Mouse (Mus musculus): ENCODE measurements at regions not wholly inside any gene's neighbourhood (a gene's known extent, or its start where the extent isn't known, plus 50 kb on each side); places are given as distances from the start of the nearest gene placed in this dataset.

DNA sequence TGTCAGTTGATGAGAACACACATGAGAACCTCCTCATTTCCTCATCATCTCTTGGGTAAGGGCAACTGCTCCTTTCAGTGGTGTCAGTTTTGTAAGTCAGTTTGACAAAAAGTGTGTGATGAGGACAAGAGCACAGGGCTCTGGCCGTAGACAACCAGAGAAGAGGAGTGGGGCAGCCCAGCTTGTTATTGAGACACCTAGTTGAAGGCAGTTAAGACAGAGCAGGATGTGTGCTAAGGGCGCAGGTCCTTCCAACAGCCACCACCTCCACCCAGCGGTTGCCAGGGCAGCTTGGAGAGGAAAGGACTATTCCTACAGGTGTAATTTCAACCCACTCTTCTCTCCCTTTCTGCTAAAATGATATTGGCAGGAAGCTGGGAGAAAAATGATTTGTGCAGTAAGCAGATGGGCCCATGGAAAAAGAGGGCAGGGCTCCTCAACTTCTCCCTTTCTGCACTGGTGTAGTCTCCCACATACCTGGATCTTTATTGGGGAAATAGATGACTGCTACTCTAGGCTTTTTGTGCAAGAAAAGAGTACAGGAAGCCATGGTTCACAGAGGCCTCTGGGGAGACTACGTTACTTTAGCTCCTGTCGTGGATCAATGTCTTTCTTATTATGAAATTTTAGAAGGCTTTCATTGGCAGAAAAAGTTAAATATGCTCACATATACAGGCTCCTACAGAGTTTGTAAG is 231.3 kb upstream of the Cited2 start:
- no peak overlapping the region for H3K27ac ChIP-seq (replicated peaks; ENCODE audit: low read depth, low read length)
- H3K9me3 ChIP-seq (ENCODE audit: control insufficient read depth, low read length) = no peaks in the 10 kb centered on the region
- H3K4me2 ChIP-seq (replicated peaks; ENCODE audit: low read depth, low read length, severe bottlenecking) = no peak overlapping the region
- DNase-seq (ENCODE audit: low spot score) (no peak), ATAC-seq (ENCODE audit: low FRiP score, low read depth) (no peak)
- 80% methylated on average over 5 of the region's 5 CpGs for WGBS
- no peaks in the 10 kb centered on the region for H3K36me3 ChIP-seq (ENCODE audit: control insufficient read depth, insufficient read depth, low read length)
- H3K4me3 ChIP-seq (replicated peaks; ENCODE audit: low read length) = no peak overlapping the region
- TF ChIP-seq POLR2A (IDR thresholded peaks at IDR 0.05; ENCODE audit: borderline replicate concordance, extremely low read depth, insufficient read depth, insufficient read length) = no peak
- no peak overlapping the region for H3K9ac ChIP-seq (ENCODE audit: low read depth, low read length, severe bottlenecking)
- H3K4me1 ChIP-seq (ENCODE audit: control insufficient read depth, insufficient read depth, low read length) = peaks cover 2% of the 10 kb centered on the region; the same call in 1 of the 2 replicates
- H3K27me3 ChIP-seq (ENCODE audit: control insufficient read depth, insufficient read depth, low read length) = no peaks in the 10 kb centered on the region

DNA sequence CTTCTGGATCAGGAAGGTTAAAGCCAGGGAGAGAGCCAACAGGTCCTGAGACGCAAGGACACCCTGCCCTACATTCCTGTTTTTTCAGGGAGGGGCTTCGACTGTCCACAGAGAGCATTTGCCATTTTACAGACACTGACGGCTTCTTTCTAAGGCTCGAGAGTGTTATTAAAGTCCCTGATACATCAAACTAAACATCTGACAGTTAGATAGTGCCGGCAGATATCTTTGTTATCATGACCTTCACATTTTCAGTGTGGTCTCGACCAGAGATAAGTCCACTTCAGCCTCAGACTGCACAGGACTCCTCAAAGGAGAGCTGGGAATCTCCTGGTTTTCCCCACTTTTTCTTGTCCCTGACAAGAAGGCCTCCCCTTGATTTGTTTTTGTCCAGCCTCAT is 229.9 kb upstream of the Cited2 start:
- no peak for ATAC-seq (ENCODE audit: low FRiP score, low read depth)
- no peak for TF ChIP-seq POLR2A (IDR thresholded peaks at IDR 0.05; ENCODE audit: borderline replicate concordance, extremely low read depth, insufficient read depth, insufficient read length)

DNA sequence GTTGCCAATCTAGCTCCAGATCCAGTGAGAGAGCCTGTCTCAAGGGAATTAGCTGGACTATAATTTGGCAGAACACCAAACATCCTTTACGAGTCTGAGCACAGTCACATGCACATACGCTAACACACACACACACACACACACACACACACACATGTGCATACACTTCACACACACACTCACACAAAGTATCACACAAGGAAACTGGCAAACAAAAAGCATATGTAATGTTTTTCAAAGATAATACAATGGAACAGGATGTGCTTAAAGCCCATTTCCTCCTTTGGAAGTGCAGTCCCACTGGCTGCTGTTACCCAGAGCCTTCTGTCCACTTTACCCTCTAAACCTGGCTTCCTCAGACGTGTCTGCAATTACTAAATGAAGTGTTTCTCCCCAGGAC is 226.2 kb upstream of the Cited2 start:
- no peak for TF ChIP-seq POLR2A (IDR thresholded peaks at IDR 0.05; ENCODE audit: borderline replicate concordance, extremely low read depth, insufficient read depth, insufficient read length)
- Histone ChIP-seq H3K27ac (replicated peaks; ENCODE audit: low read depth, low read length) (no peak overlapping the region), H3K36me3 (ENCODE audit: control insufficient read depth, insufficient read depth, low read length) (no peaks in the 10 kb centered on the region), H3K27me3 (ENCODE audit: control insufficient read depth, insufficient read depth, low read length) (no peaks in the 10 kb centered on the region), H3K4me3 (replicated peaks; ENCODE audit: low read length) (no peak overlapping the region), H3K4me2 (replicated peaks; ENCODE audit: low read depth, low read length, severe bottlenecking) (no peak overlapping the region), H3K4me1 (ENCODE audit: control insufficient read depth, insufficient read depth, low read length) (peaks cover 2% of the 10 kb centered on the region; the same call in 1 of the 2 replicates), H3K9me3 (ENCODE audit: control insufficient read depth, low read length) (peaks cover 4% of the 10 kb centered on the region; the same call in 1 of the 2 replicates), H3K9ac (ENCODE audit: low read depth, low read length, severe bottlenecking) (no peak overlapping the region)
- ATAC-seq (ENCODE audit: low FRiP score, low read depth) (no peak), DNase-seq (ENCODE audit: low spot score) (peak; percentile 32)
- WGBS = 41% methylated on average over 3 of the region's 3 CpGs

More for the DNA sequence above, 229.9 kb upstream of the Cited2 start:
- Histone ChIP-seq H3K4me3 (replicated peaks; ENCODE audit: low read length) (no peak overlapping the region), H3K27ac (replicated peaks; ENCODE audit: low read depth, low read length) (no peak overlapping the region), H3K4me2 (replicated peaks; ENCODE audit: low read depth, low read length, severe bottlenecking) (no peak overlapping the region), H3K9me3 (ENCODE audit: control insufficient read depth, low read length) (no peaks in the 10 kb centered on the region), H3K36me3 (ENCODE audit: control insufficient read depth, insufficient read depth, low read length) (no peaks in the 10 kb centered on the region), H3K27me3 (ENCODE audit: control insufficient read depth, insufficient read depth, low read length) (no peaks in the 10 kb centered on the region), H3K9ac (ENCODE audit: low read depth, low read length, severe bottlenecking) (no peak overlapping the region), H3K4me1 (ENCODE audit: control insufficient read depth, insufficient read depth, low read length) (peaks cover 2% of the 10 kb centered on the region; the same call in 1 of the 2 replicates)
- DNase-seq (ENCODE audit: low spot score) = no peak
- WGBS = 63% methylated on average over 6 of the region's 6 CpGs

DNA sequence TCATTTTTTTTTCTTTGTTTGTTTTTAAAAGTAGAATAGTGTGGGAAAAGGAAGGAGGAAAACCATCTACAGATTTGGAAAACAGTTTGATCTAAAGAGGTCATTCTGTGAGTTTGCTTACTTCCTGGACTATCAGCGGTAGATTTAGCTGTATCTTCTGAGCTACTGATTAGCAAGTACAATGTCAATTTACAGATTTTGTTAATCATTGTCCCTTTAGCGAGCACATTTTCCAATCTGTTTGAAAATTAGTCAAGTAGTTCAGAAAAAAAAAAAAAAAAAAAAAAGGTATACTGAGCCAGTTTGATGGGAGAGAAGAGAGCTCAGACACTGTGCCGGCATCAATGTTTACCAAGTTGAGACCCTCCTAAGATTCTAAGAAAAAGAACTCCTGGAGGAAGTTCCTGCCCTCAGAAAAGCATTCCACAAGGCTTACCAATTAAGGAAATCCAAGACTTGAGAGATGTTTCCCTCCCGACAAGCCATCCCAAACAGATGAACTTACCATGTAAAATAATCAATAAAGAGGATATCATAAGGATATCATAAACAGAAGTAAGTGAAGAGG is 212.3 kb upstream of the Cited2 start:
- TF ChIP-seq POLR2A (IDR thresholded peaks at IDR 0.05; ENCODE audit: borderline replicate concordance, extremely low read depth, insufficient read depth, insufficient read length) = no peak
- no peak for DNase-seq (ENCODE audit: low spot score)
- Histone ChIP-seq H3K4me2 (replicated peaks; ENCODE audit: low read depth, low read length, severe bottlenecking) (no peak overlapping the region), H3K4me3 (replicated peaks; ENCODE audit: low read length) (no peak overlapping the region), H3K27me3 (ENCODE audit: control insufficient read depth, insufficient read depth, low read length) (no peaks in the 10 kb centered on the region), H3K4me1 (ENCODE audit: control insufficient read depth, insufficient read depth, low read length) (peaks cover 7% of the 10 kb centered on the region; the same call in 1 of the 2 replicates), H3K9me3 (ENCODE audit: control insufficient read depth, low read length) (no peaks in the 10 kb centered on the region), H3K27ac (replicated peaks; ENCODE audit: low read depth, low read length) (no peak overlapping the region), H3K36me3 (ENCODE audit: control insufficient read depth, insufficient read depth, low read length) (no peaks in the 10 kb centered on the region), H3K9ac (ENCODE audit: low read depth, low read length, severe bottlenecking) (no peak overlapping the region)
- no peak for ATAC-seq (ENCODE audit: low FRiP score, low read depth)
- whole genome bisulfite sequencing = 87% methylated on average over 4 of the region's 4 CpGs

DNA sequence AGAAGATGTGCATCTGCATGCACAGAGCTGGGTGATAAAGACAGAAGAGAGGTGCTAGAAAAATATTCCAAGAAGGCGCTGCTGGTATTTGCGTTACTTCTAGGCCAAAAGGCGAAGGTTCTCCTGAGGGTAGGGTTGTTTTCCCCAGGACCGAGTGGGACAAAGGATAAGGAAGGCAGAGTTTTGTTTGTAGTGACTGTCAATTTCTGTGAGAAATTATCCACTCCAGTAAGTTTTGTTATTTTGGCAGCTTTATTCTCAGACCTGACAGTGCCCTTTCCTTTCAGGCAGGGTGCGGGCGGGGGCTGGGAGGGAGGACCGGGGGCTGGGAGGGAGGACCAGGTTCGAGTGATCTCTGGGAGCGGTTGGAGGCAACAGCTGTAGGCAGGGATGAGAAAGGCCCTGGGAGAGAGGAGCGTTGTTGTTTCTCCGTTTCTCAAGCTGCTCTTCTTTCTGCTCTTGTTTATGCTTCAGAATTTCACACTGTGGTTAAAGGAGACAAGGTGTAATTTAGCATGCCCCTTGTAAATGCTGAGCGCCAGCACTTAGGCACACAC is 211.2 kb upstream of the Cited2 start:
- Histone ChIP-seq H3K36me3 (ENCODE audit: control insufficient read depth, insufficient read depth, low read length) (no peaks in the 10 kb centered on the region), H3K27me3 (ENCODE audit: control insufficient read depth, insufficient read depth, low read length) (no peaks in the 10 kb centered on the region), H3K4me2 (replicated peaks; ENCODE audit: low read depth, low read length, severe bottlenecking) (no peak overlapping the region), H3K4me3 (replicated peaks; ENCODE audit: low read length) (no peak overlapping the region), H3K27ac (replicated peaks; ENCODE audit: low read depth, low read length) (no peak overlapping the region), H3K9me3 (ENCODE audit: control insufficient read depth, low read length) (no peaks in the 10 kb centered on the region), H3K4me1 (ENCODE audit: control insufficient read depth, insufficient read depth, low read length) (peaks cover 7% of the 10 kb centered on the region; the same call in 1 of the 2 replicates), H3K9ac (ENCODE audit: low read depth, low read length, severe bottlenecking) (peak overlapping the region; percentile 31; the same call in 1 of the 2 replicates)
- DNase-seq (ENCODE audit: low spot score) (no peak), ATAC-seq (ENCODE audit: low FRiP score, low read depth) (no peak)
- no peak for TF ChIP-seq POLR2A (IDR thresholded peaks at IDR 0.05; ENCODE audit: borderline replicate concordance, extremely low read depth, insufficient read depth, insufficient read length)
- WGBS = 32% methylated on average over 12 of the region's 12 CpGs

Data from limb, embryonic 14.5 days (tissue).